Mouse (Mus musculus): Measurements from ENCODE around the gene Pth2r. TPM values are rescaled to one million over a fixed set of nuclear protein-coding genes. Genes with fewer than 3 reads are reported as not detected.

Gene Pth2r
- total RNA-seq, 2 experiments from 2014 or later: 1.7 to 2.2 TPM

DNA sequence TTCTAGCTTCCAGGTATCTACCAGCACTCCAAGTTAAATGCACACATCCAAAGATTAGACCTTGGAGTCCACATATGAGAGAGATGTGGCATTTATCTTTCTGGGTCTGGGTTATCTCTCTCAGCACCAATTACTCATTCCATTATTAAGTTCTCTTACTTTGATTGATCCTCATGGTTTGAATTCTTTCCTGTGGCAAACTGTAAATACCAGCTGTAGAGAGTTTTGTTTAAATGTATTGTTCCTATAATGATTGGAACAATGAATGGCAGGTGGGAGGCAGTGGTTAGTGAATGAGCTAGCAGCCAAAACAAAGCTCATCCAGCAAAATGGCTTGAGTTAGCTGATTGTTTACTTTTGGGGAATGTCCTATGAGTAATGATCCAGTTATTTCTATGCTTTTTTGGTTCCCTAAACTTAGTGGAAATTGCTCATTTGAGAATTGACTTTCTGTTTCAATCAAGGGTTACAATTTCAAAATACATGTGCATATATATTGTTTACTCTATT is 140.7 kb downstream of the Pth2r start:
- intact Hi-C loops (cut with DNase I): no loop called here
- DNase-seq (ENCODE audit: low spot score in 2 of 2): no peak

Other genes with a start within 250 kb of the Pth2r start
- gene Akr1cl, start 249.3 kb upstream of the Pth2r start, total RNA-seq (2021): not detected
- gene Cryge, start 230.9 kb upstream of the Pth2r start, total RNA-seq (2021): not detected
- gene Crygd, start 218.6 kb upstream of the Pth2r start, total RNA-seq (2021): not detected
- gene Crygc, start 208.4 kb upstream of the Pth2r start, total RNA-seq (2021): not detected
- gene Crygb, start 199.8 kb upstream of the Pth2r start, total RNA-seq (2021): not detected
- under 1 TPM in 1 of 2 experiments, not detected in 1; 1.00 TPM for gene Cryga, start 178.7 kb upstream of the Pth2r start, total RNA-seq (2021)
- gene Gm28845, start 162.5 kb upstream of the Pth2r start, total RNA-seq (2021): under 1 TPM; 0.84 to 0.86 TPM
- 1 to 10 TPM; 6.7 to 7.2 TPM for gene D630023F18Rik, start 158.8 kb upstream of the Pth2r start, total RNA-seq (2021)
- gene Idh1, start 95.6 kb upstream of the Pth2r start, total RNA-seq (2021): 10 to 100 TPM; 40.2 to 45.9 TPM
- 10 to 100 TPM; 48.7 to 54.9 TPM for gene Pikfyve, start 95.4 kb upstream of the Pth2r start, total RNA-seq (2021)

All from left cerebral cortex, postnatal 36 days (tissue).